Mouse (Mus musculus) activated CD4-positive, CD25-positive, alpha-beta regulatory T cell, adult 9 weeks (primary cell): ENCODE data around the gene Gja4. TPM values are rescaled to one million over a fixed set of nuclear protein-coding genes. Genes with fewer than 3 reads are reported as not detected.

ENCODE experiments used
- polyA plus RNA-seq: library from polyadenylated mRNA; unstranded; fragments of 100-300 nt; shearing (Covaris generic); gene quantifications from one replicate; pipeline ENCODE4 v1.2.1, GENCODE M21; 2017

Gene Gja4
- not detected for polyA plus RNA-seq

GRCm38 (mm10) chr4:127313861-127314260 is at the start of gene Gja4:
Gja4 (minus strand) TSS chr4:127314039.

GRCm38 (mm10) chr4:127358018-127358417 is 44.2 kb upstream of the Gja4 start, which contains the start of gene Gjb5:
Gjb5 (minus strand) TSS chr4:127358181.

GRCm38 (mm10) chr4:127353951-127354438 is 40.2 kb upstream of the Gja4 start, which contains the start of gene Gjb4:
Gjb4 (minus strand) TSS chr4:127354081.

GRCm38 (mm10) chr4:127330181-127331100 is 16.6 kb upstream of the Gja4 start, which contains the start of gene Gjb3:
Gjb3 (minus strand) TSS chr4:127330844.

Other genes starting within 250 kb of the Gja4 start
- gene Zmym6, start 236.7 kb downstream of the Gja4 start, polyA plus RNA-seq, result 38.8 TPM
- gene Tmem35b, start 190.3 kb downstream of the Gja4 start, polyA plus RNA-seq, result 27.6 TPM
- gene Dlgap3, start 144.8 kb downstream of the Gja4 start, polyA plus RNA-seq, result not detected
- gene Smim12, start 70.3 kb downstream of the Gja4 start, polyA plus RNA-seq, result 52.7 TPM
- gene Gjb3, start 16.8 kb upstream of the Gja4 start, polyA plus RNA-seq, result not detected
- not detected for gene Gjb4, start 40.0 kb upstream of the Gja4 start, polyA plus RNA-seq
- not detected for gene Gjb5, start 44.1 kb upstream of the Gja4 start, polyA plus RNA-seq